Mouse (Mus musculus) regulatory T cell (primary cell): ENCODE data around the gene Pou2af1.

Experiments used
- in situ Hi-C: fragments of 300-600 bp; cut with MboI, MseI; formaldehyde crosslinking; loops from one replicate; pipeline ENCODE4 v1.15.1; 2025; ENCODE audit warnings: high pct_unique_total_duplicates

Pou2af1 gene

GRCm38 (mm10) chr9:51225636-51226166 is 12.2 kb downstream of the Pou2af1 start:
- in situ Hi-C loops, result no loop called here

DNA sequence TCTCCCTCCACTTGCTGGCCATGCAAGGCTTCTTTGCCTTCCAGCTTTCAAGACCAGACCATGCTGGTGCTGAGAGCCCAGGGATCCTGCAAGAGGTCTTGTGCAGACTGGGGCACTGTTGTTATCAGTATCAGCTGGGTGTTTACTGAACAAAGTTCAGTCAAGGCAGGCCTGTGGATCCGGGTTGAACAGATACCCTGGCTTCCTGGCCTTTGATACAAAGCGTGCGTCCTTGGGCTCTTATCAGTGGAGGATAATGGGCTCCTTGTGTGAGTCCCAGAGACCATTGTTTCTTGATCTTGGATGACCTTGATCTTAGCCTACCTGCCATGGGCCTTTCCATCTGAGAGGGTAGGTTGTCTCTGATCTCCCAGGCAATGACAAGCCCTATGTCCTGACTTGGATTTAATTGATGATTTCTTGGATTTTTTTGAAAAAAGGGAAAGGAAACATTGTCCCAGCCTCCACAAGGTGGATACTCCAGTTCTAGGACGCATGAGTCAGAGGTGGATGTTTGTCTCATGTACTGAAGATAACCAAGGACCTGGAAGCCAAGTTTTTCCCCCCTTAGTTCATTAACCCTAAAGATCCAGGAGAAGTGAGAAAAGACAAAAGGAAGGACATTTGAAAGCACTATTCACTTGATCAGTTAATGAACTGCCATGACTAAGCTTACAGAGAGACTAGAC is 17.3 kb downstream of the Pou2af1 start:
- in situ Hi-C loops, result no loop called here

DNA sequence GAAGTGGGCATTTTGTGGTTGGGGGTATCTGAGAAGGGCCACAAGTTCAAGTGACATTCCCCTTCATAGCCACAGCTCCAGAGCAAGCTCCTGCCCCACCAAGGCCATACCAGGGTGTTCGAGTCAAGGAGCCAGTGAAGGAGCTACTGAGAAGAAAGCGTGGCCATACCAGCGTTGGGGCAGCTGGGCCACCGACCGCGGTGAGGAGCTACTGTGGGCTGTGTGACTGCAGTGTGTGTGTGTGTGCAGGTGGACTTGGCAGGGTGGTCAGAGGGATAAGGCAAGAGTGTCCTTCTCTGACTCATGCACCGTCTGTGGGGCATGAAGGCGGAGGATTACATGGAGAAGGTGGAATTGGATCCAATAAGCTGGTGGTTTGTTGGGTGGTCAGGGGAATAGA is 18.7 kb downstream of the Pou2af1 start:
- in situ Hi-C loops, result no loop called here

DNA sequence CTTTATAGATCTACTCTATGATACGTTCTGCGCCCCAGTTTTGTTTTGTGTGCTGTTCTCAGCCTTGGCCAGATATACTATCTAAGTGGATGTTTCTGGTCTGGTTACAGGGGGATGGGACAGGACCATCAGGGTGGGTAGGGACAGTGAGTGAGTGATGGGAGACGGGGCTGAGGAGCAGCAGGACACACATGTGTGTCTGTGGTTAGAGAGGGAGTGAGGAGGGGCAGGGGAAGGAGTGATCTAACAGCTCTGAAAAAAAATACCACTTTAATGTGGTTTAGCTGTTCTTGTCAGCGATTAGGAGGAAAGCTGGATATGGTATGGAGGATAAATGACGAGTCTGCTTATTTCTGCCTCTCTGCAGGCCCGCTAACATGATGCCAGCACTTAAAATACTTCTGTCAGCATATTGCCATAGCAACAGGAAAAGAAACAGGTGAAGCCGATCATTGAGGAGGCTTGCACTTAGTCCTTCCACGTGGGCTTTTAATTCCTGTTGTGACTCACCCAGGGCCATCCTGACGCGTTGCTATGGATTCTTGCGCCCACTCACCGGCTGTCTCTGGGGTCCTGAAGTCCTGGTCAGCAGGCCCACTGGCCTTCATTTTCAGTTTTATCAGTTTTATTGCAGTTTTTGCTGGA is 25.4 kb downstream of the Pou2af1 start:
- in situ Hi-C loops, result no loop called here

- in situ Hi-C loops, result no loop called here
Observed at GRCm38 (mm10) chr9:51256780-51257502, 43.4 kb downstream of the Pou2af1 start.

DNA sequence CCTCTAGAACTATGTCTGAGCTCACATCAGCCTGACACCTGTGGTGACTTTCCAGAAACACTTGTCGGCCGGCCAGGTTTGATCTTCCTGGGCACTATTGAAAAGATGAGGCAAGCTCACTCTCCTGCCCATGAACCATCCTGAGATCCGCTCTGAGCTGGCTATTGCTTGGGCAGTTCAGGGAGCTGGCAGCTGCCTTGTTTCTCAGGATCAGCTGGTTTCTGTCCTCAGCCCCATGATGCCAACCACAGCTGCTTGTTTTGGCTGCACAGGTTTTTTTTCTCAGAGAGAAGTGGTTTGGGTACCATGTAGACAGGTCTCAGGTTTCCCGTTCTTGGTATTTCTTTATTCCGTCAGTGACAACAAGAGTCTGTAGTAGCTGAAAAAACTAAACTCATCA is 44.9 kb downstream of the Pou2af1 start:
- in situ Hi-C loops, result no loop called here

GRCm38 (mm10) chr9:51268852-51269251 is 55.3 kb downstream of the Pou2af1 start:
- in situ Hi-C loops, result no loop called here

DNA sequence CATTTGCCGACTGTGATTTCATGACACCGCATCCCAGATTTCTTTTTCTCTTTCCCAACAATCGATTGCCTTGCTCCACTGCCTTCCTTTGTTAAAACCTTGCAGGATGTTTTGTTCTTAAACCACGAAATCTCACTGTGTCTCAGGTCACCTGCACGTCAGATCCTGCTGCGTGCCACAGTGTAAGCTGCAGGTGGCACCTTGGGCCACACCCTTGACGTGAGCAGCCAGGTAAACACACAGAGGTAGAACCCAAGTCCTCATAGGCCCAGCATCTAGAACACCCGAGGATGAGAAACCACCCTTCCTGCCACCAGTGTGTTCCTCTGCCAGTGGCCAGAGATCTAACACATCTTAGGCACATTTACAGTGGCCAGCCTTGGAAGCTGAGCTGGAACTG is 57.6 kb downstream of the Pou2af1 start:
- in situ Hi-C loops, result no loop called here

GRCm38 (mm10) chr9:51272102-51272501 is 58.6 kb downstream of the Pou2af1 start:
- in situ Hi-C loops, result no loop called here

DNA sequence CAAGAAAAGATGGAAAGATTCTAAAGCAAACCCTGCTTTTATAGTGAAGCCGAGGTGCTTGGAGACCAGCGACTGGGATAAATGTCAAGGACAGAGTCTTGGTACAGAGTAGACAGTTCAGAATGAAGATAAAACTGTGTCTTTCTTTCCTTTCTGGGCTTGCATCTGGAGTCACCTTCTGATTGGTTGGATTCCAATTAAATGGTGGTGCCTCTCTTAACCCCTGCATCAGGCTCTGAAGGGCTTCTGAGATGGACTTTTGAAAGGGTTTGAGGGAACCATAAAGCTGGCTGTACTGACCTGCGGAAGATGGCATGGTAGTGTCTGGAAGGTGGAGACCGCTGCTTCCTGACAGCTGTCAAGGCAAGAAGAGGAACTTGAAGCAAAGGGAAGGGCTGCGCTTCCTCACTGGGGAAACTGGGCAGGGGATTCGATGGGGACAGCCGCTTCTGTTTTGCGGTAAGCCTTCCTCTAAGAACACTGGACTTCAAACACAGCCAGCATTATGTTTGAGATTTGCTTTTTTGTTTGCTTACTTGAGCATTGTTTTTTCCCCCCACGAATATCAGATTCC is 60.2 kb downstream of the Pou2af1 start:
- in situ Hi-C loops, result no loop called here

- in situ Hi-C loops, result no loop called here
Observed at GRCm38 (mm10) chr9:51274678-51275077, 61.2 kb downstream of the Pou2af1 start.

- in situ Hi-C loops, result no loop called here
Observed at GRCm38 (mm10) chr9:51277834-51278498, 64.5 kb downstream of the Pou2af1 start.

DNA sequence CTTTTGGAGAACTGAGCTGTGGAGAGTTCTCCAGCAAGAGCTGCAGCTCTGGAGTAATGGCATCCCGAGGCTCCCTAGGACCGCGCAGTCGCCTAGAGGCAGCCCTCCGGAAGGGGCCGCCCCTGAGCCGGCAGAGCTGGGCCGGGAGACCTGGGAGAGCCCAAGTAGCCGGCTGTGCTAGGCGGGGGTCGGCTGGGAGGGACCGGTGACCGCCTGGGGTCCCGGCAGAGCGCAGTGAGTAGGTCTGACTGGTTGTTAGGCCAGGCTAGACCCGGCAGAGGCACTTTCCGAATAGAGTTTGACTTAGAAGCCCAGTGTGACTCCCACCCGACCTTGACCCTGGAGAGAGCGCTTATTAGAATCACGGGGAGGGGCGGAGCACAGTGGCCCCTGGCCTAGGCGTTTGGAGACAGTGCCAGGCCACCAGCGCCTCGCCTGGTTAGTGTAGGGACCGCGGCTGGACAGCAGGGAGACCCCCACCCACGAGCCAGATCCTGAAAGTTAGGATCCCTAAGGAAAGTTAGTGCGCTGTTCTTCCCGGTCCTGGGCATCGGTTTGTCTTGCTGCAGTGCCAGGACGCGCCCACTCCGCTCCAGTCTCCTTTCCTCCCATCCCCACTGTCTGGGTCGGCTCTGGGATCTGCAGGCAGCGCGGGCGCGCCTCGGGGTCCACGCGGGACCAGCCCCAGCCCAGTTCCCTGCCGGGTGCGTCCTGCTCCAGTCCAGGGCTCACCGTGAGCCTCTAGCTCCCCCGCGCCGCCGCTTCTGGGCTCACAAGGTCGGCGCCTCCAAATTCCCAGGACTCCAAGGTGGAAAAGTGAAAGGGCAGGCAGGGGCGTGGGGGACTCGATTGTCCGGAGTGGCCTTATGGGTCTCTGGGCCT is 65.2 kb downstream of the Pou2af1 start, which contains the start of gene Colca2:
Gene Colca2 (minus strand): TSS at position 70 of the 882 bp plus-strand sequence.
- in situ Hi-C loops, result no loop called here

- in situ Hi-C loops, result no loop called here
Observed at GRCm38 (mm10) chr9:51286079-51286478, 72.6 kb downstream of the Pou2af1 start.
